Comparison of ENCODE assay signal across 8 mouse cellular contexts in genomic region chr12:65073611-65074178, GRCm38 (mm10). TPM values are rescaled to one million over a fixed set of nuclear protein-coding genes. Genes with fewer than 3 reads are reported as not detected.
DNase-seq lines count a peak whose midpoint lies in the region; ATAC-seq lines count a peak whose summit lies in the region.

Gene Fkbp3 (minus strand): TSS chr12:65074007.

- DNase-seq in NIH3T3 (ENCODE audit: low read depth): peak; percentile 99
- DNase-seq in cerebellum, postnatal 10 days: peak; percentile 98 to 99
- peak; percentile 95 to 97 for DNase-seq in frontal cortex, postnatal 10 days (ENCODE audit: low spot score in 2 of 2)
- peak; percentile 95 to 97 for DNase-seq in layer of hippocampus, postnatal 14 days (ENCODE audit: low spot score in 2 of 2)
- DNase-seq in lung, postnatal 14 days: peak; percentile 98
- peak; percentile 90 for DNase-seq in retina, adult 2 months (ENCODE audit: low read depth, low spot score)
- peak; percentile 98 for DNase-seq in thymus, postnatal 36 days

- no peaks in the 10 kb centered on the region for H3K27me3 ChIP-seq in hindbrain, embryonic 12.5 days

- peaks cover 5% of the 10 kb centered on the region for H3K36me3 ChIP-seq in hindbrain, embryonic 12.5 days

- H3K9ac ChIP-seq in hindbrain, embryonic 12.5 days: peak within 1 kb of the TSS; percentile 90

- peak within 1 kb of the TSS; percentile 92 for H3K27ac ChIP-seq in hindbrain, embryonic 12.5 days

- H3K4me1 ChIP-seq in hindbrain, embryonic 12.5 days: peaks cover 33% of the 10 kb centered on the region

- H3K4me2 ChIP-seq in hindbrain, embryonic 12.5 days (replicated peaks): peak within 1 kb of the TSS; percentile 92

- peak; percentile 99 for ATAC-seq in hindbrain, embryonic 12.5 days (ENCODE audit: low FRiP score)

- H3K9me3 ChIP-seq in hindbrain, embryonic 12.5 days (replicated peaks): no peaks in the 10 kb centered on the region

- peak within 1 kb of the TSS; percentile 91 for H3K4me3 ChIP-seq in hindbrain, embryonic 12.5 days

- WGBS in hindbrain, embryonic 12.5 days: under 1% methylated on average over 49 of the region's 49 CpGs

RNA-seq across cellular contexts. Expression of gene Fkbp3, which starts in this region (rescaled TPM):
- 519 and 525 TPM in 2 replicates for polyA plus RNA-seq in hindbrain, embryonic 12.5 days (2016; fragmentation: Nextera tagmentation; extraction: Ambion mirVana)
- total RNA-seq in layer of hippocampus, postnatal 14 days (2021): 100 to 1,000 TPM; 169 to 174 TPM

Comparison
In these comparisons a context has a peak if more than half of its experiments do, and no peak if none do; other contexts are left out.
1. Peak in every context shown above with its lines: DNase-seq, ATAC-seq, H3K4me3 ChIP-seq and H3K27ac ChIP-seq.